Mouse (Mus musculus) spleen, postnatal 4 days (tissue): Measurements from ENCODE around the gene Tprg.

ENCODE experiments used
- DNase-seq, 2 experiments: peaks; one replicate each; pipeline ENCODE4 v3.0.0; 2022; ENCODE audit warnings: low spot score in 2 of 2

Gene Tprg

GRCm38 (mm10) chr16:25286517-25286916, at the start of gene Tprg:
Gene Tprg, plus strand, starts transcription at chr16:25286817.
- no peak for DNase-seq

GRCm38 (mm10) chr16:25238274-25239050, 48.2 kb upstream of the Tprg start:
- DNase-seq: no peak

- no peak for DNase-seq
Observed at GRCm38 (mm10) chr16:25248889-25249288, 37.7 kb upstream of the Tprg start.

- no peak for DNase-seq
Observed at GRCm38 (mm10) chr16:25250129-25250749, 36.4 kb upstream of the Tprg start.

- no peak for DNase-seq
Observed at GRCm38 (mm10) chr16:25251080-25251479, 35.5 kb upstream of the Tprg start.

GRCm38 (mm10) chr16:25254646-25255045, 32.0 kb upstream of the Tprg start:
- DNase-seq: no peak

GRCm38 (mm10) chr16:25255186-25255585, 31.4 kb upstream of the Tprg start:
- no peak for DNase-seq

- no peak for DNase-seq
Observed at GRCm38 (mm10) chr16:25255603-25256260, 30.9 kb upstream of the Tprg start.

GRCm38 (mm10) chr16:25262306-25262705, 24.3 kb upstream of the Tprg start:
- DNase-seq: no peak

- DNase-seq: no peak
Observed at GRCm38 (mm10) chr16:25262965-25263364, 23.7 kb upstream of the Tprg start.

GRCm38 (mm10) chr16:25263520-25264149, 23.0 kb upstream of the Tprg start:
- peak; percentile 66 to 87 for DNase-seq

GRCm38 (mm10) chr16:25265177-25265576, 21.4 kb upstream of the Tprg start:
- no peak for DNase-seq

GRCm38 (mm10) chr16:25268276-25268675, 18.3 kb upstream of the Tprg start:
- DNase-seq: no peak

- no peak for DNase-seq
Observed at GRCm38 (mm10) chr16:25282563-25282962, 4.1 kb upstream of the Tprg start.

GRCm38 (mm10) chr16:25293753-25294152, 7.1 kb downstream of the Tprg start:
- no peak for DNase-seq

GRCm38 (mm10) chr16:25295546-25295945, 8.9 kb downstream of the Tprg start:
- DNase-seq: no peak

- DNase-seq: no peak
Observed at GRCm38 (mm10) chr16:25296746-25297145, 10.1 kb downstream of the Tprg start.

GRCm38 (mm10) chr16:25298204-25298603, 11.6 kb downstream of the Tprg start:
- DNase-seq: no peak

GRCm38 (mm10) chr16:25302616-25303015, 16.0 kb downstream of the Tprg start:
- DNase-seq: no peak

GRCm38 (mm10) chr16:25314006-25314405, 27.4 kb downstream of the Tprg start:
- no peak for DNase-seq

GRCm38 (mm10) chr16:25315090-25315489, 28.5 kb downstream of the Tprg start:
- no peak for DNase-seq

GRCm38 (mm10) chr16:25325631-25326238, 39.1 kb downstream of the Tprg start:
- DNase-seq: no peak
